Mouse (Mus musculus) heart, postnatal 0 days (tissue): ENCODE data around the gene Mdm1.

ENCODE experiments used
- CTCF ChIP-seq: IDR thresholded peaks from 2 replicates; pipeline ENCODE4 v1.5.1; 2016; ENCODE audit warnings: antibody characterized with exemption, control low read depth, low read depth
- EP300 ChIP-seq: IDR thresholded peaks from 2 replicates; pipeline ENCODE4 v1.6.1; 2016; ENCODE audit warnings: antibody characterized with exemption, low read depth

DNA sequence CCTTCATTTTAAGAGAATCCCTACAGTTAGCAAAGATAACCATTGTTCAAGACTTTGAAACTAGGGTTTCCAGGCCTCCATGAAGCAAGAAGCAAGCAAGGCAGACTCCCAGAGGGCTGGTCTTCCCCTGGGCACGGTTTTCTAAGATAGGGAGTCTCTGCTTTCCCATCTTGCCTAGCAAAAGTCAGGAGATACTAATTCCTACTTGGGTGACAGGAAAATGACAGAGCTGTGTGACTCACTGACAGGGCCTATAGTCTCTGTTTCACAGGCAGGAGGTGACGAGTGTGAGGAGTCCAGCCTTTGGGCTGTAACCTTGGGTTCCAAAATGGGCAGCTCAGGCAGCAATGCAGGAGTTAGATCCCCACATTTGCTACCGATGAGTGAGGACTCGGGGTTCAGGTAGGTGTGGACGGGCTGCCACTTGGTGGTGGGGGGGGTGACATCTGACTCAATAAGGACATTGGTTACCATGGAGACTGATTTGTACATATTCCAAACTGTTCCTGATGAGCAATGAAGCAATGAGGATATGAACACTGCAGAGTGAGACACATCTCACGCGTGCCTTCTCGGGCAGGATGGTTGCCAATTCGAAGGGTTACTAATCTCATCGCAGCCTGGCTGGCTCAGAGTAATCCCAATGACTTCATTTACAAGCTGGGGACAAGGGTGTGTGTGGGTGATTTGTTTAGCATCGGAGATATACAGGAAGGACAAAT lies 19.0 kb upstream of the Mdm1 start:
- TF ChIP-seq CTCF (no peak), EP300 (no peak)
